Mouse (Mus musculus) gastrocnemius, adult 8-10 months (tissue): ENCODE data around the gene Cyp2u1. TPM values are rescaled to one million over a fixed set of nuclear protein-coding genes. Genes with fewer than 3 reads are reported as not detected.
A peak's percentile ranks its signal among the peaks of the same experiment; 100 is the strongest.
"Not testable (repeated sequence)": the region's sequence is repeated elsewhere in the genome, so short reads cannot be mapped to it uniquely, and the experiment has no call there.

Source experiments
- DNase-seq, 2 experiments: peaks; one replicate each; pipeline ENCODE4 v3.0.0; 2022; ENCODE audit warnings: low spot score in 2 of 2
- total RNA-seq, 4 experiments: library from RNA; stranded (reverse); gene quantifications; 2 replicates each; pipeline ENCODE4 v1.2.4; 2022

Cyp2u1 gene
- 10 to 100 TPM; 13.5 to 19.2 (median 16.0) TPM for total RNA-seq

DNA sequence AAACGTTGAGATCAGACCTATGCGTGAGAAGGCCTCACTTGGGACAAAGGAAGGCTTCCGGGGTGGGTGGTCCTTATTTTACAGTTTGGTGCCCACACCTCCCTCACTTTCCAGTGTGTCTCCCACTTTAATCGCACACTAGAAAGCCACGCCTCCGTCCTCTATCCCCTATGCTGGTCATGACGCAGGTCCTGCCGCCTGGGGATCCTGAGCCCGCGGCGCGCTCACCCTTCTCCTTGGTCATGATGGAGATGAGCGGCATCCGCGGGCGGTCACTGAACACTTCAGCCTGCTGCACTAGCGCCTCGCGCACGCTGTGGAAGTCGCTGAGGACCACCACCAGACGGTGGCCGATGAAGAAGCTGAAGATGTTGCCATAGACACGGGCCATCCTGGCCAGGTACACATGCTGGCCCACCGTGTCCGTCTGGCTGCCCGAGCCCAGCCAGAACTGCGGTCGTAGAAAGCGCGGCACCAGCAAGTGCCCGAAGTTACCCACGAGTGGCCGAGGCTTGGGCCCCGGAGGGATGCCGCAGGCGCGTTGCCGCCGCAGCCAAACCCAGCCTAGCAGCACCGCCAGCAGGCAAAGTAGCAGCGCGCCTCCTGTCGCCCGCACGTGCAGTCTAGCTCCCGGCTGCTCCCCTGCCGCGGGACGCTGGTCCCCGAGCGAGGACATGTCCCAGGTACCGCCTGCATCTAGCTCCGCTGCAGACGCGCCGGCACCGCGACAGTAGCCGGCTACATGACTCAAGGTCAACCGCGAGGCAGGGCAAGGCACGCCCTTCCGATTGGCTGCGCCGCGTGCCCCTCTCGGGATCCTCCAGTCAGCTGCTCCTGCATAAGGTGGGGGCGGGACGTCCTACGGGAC is at the start of gene Cyp2u1:
Gene Cyp2u1, minus strand, starts transcription at position 776 of the 868 bp plus-strand sequence.
- peak; percentile 85 to 87 for DNase-seq

DNA sequence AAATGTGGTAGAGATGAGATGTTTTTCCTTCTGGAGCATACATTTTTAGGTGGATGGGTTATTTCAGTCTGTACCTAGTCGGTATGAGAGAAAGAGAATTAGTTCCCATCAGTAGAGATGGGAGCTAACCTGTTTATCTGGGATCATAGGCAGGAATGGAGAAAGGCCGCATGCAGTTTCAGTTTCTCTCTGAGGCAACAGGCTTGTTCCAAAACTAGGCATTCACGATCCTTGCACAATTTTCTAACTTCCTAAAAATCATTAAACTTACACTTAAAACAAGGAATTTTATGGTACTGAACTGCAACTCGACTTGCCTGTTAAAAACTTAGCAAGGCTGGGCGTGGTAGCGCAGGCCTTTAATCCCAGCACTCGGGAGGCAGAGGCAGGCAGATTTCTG is 47.5 kb upstream of the Cyp2u1 start:
- no peak for DNase-seq

DNA sequence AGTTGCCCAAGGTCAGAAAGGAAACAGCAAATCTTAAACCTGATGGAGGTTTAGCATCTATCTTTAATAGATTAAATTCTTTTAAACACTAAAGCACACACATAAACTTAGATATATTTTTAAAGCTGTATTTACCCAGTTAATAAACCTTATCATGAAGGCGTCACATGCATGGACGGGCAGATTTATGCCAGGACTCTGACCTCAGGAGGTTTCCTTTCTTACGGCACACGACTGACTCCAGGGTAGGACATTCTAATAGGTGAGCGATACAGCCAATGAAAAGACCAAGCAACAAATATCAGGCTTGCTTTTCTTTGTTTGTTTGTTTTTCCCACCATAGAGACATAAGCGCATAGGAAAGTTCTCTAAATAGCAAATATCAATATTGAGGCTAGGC is 46.0 kb upstream of the Cyp2u1 start:
- DNase-seq, result no peak

DNA sequence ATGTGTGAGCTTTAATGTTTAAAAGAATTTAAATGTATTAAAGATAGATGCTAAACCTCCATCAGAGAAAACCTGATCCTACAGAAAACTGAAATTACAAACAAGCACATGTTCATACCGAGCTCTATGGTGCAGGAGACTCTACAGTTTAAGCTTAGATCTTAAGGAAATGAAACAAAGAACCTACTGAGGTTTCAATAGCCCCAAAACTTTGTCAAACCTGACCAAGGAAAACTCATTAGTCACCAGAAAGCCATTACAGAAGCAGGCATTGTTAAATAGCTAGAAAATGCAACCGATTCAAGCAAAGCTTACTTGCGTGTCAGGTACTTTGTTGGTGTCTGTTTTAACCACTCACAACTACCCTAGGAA is 45.5 kb upstream of the Cyp2u1 start:
- no peak for DNase-seq

DNA sequence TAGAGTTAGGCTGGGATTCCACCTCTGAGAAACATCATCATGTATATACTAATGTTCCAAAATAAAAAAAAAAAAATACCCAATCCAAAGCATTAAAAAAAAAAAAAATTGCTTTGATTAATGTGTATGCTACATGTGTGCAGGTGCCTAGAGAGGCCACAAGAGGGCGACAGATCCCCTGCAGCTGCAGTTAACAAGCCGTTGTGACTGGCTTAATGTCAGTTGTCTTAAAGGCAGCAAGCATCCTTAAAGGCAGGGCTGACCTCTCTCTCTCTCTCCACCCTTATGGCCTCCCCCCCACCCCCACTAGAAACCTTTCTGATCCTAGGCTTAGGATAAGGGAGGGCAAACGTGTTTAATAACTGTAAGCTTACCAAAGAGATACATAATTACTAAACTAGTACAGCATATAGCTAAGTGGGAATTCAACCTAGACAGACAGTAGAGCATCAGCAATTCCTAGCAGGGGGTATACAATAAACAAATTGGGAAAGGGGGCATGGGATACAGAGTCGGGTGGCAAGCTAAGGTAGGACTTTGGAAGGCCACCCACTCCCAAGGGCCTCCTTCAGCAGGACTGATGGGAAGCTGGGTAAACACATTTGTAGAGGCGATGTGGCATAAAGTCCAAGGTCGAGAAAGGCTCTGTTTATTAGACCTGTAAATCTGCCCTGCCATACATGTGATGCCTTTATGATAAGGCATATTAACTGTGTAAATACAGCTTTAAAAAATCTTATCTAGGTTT is 45.0 kb upstream of the Cyp2u1 start:
- DNase-seq, result no peak

DNA sequence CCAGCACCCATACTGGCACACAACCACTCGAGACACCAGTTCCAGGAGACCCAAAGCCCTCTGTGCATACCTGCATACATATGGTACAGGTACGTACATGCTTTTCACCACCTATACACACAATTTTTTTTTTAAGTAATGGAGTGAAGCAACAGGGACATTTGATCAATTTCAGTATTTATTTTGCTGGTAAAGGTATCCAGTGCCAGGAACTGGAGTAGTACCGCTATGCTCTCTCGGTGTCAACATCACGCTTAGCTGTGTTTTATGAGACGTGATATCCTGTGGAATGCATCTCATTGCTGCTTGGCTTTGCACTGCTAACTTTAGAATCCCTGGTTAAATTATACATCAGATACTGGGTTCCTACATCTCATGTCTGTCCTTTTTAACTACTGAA is 42.9 kb upstream of the Cyp2u1 start:
- no peak for DNase-seq

- DNase-seq, result no peak
Measured at GRCm38 (mm10) chr3:131343311-131343710, 40.3 kb upstream of the Cyp2u1 start.

DNA sequence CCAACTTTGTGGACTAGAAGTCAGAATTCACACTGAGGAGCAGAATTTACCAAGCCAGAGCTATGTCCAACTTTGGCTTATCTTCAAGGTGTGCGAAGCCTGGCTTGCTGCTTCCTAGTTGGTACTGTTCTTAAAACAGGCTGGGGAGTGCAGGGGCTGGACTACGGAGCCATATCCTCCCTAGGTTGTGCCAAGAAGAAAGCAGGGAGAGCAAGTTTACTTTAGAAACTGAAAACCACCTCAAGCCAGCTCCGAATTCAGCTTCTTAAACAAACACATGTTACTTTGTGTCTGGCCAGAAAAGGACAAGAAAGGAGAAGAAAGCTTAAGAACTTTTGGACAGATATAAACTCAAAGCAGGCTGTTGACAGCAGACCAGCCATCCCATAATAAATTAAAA is 37.9 kb upstream of the Cyp2u1 start:
- no peak for DNase-seq

GRCm38 (mm10) chr3:131339280-131339679 is 36.3 kb upstream of the Cyp2u1 start:
- DNase-seq, result no peak

DNA sequence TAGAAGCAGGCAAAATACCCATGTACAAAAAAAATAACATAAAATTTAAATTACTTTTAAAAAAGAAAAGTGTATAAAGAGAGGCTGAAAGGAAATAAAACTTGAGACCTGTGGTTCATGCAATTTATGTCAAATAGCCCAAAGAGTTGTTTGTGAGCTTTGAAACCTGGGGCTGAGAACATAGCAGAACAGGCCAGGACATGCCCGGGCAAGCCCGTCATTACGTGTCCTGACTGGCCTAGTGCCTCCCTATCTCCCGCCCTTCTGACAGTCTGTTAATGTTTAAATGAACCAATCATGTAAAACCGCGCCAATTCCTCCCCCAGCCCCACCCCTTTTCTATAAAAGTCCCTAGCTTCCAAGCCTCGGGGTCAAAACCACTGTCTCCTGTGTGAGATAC is 34.7 kb upstream of the Cyp2u1 start:
- DNase-seq, result not testable (repeated sequence)

- DNase-seq, result no peak
Measured at GRCm38 (mm10) chr3:131336629-131337028, 33.6 kb upstream of the Cyp2u1 start.

- no peak for DNase-seq
Measured at GRCm38 (mm10) chr3:131335117-131335547, 32.1 kb upstream of the Cyp2u1 start.

DNA sequence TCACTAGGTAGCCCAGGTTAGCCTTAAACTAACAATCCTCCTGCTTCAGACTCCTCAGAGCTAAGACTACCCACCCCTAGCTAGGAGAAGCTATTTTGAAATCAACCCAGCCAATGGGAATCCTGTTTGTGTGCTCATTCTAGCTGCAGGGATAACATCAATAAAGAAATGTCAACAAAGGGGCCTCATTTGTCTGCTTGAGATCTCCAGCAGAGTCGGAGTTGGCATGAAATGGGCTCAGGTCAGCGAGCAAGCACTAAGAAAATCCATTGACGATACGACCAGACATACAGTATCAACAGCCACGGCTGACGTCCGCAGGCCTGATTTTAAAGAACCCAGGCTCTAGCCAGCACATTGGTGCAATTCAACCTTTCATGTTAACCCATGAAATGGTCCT is 24.2 kb upstream of the Cyp2u1 start:
- no peak for DNase-seq

DNA sequence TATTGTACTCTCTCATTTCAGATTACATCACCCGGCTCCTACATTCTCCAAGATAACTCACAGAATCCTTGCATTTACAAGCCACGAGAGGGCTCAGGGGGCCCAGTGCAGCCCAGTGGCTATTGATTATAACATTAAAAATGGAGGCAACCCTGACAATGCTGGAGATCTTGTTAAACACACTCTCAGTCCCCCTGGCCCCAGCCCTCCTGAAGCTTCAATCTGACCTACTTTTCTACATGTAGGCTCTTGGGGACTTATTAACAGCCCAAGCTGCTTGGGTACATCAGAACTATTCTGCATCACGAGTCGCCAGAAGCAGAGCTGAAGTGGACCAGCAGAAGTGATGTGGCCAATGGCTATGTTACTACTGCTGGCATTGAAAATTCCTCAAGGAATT is 23.6 kb upstream of the Cyp2u1 start:
- no peak for DNase-seq

GRCm38 (mm10) chr3:131322081-131322815 is 19.2 kb upstream of the Cyp2u1 start:
- DNase-seq, result no peak

DNA sequence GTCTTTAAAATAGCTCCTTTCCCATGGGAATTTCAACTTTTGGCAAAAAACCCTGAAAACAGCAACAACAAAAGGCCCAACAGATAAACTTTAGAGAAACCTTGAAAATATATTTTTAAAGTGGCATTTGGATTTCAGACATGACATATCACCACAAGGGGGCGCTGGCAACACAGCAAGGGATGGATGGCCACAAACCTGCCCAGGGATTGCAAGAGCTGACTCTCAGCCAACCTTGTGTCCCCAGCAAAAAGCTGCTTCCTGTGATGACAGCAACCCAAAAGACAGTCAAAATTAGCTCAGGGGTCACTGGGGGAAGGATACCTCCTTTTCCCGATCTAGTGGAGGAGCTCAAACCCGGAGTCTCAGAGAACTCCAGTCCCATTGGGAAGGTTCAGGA is 17.2 kb upstream of the Cyp2u1 start:
- peak; percentile 54 to 65 for DNase-seq

DNA sequence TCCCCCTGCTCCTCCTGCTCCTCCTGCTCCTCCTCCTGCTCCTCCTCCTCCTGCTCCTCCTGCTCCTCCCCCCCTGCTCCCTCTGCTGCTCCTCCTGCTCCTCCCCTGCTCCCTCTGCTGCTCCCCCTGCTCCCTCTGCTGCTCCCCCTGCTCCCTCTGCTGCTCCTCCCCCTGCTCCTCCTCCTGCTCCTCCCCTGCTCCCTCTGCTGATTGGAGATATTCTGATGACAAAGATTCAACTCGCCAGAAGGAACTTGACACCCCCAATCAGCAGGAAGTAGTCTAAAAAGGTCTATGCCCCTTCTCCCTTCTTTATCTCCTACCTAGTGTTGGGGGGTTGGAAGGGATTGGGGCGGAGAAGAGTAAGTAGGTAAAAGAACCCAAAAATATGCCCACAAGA is 15.2 kb upstream of the Cyp2u1 start:
- no peak for DNase-seq

DNA sequence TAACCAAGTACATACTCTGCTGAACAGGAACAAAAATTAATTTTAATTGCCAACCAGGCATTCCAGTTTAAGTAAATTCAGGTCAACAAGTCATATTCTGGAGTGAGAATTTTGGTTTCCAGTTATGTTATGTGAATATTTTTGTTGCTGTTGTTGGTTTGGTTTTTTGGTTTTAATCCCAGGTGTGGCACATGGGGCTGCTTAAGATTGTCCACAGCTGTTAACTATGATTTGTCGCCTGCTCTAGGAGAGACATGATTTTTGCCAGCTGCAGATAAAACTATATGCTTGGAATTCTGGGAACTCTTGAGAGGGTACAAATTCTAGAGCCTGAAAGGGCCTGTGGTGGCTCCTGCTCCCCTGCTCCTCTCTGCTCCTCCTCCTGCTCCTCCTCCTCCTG is 14.1 kb upstream of the Cyp2u1 start:
- DNase-seq, result no peak

DNA sequence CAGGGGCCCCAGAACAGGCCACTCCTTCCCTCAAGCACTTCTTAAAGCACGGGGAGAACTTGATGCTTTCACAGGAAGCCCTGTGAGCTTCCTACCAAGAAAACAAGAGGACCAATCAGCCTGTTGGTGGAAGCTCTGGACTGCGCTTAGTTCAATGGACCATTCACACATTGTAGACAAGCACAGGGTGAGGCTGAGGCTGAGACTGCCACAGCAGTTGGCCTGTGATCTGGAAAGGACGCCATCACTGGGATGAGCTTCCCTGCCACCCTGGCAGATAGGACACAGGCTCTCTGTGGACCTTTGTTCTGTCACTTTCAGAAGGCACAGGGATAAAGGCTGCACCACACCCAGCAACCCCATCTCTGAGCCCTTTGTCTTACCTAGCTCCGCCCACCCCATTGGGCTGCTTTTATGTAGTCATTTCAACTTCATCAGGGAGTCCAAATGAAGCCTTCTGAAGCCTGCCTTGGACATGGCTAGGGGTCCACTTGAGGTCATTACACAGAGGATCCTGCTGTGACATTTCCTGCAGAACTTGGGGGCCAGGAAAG is 13.0 kb upstream of the Cyp2u1 start:
- DNase-seq, result no peak

GRCm38 (mm10) chr3:131312340-131312739 is 9.3 kb upstream of the Cyp2u1 start:
- no peak for DNase-seq

DNA sequence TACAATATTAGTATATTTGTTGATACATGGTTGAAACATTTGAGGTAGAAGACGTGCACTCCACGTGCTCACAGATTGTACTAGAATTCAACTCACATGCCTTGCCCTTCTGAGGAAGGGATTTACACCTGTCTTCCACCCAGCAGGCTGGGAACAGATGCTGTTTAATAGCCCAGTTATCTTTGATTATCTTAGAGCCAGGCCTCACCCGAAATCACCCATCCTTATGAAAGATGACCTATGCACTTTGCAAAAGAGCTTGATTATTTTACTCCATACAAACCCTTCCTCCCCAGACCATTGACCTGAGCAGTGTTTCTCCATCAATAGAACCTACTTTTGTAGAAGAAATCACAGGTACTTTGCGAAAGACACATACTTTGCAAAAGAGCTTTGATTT is 7.5 kb upstream of the Cyp2u1 start:
- no peak for DNase-seq

GRCm38 (mm10) chr3:131307811-131308210 is 4.8 kb upstream of the Cyp2u1 start:
- DNase-seq, result no peak
